ENCODE assay signal across 34 mouse cellular contexts in genomic region chr13:117619544-117619943, GRCm38 (mm10). TPM values are rescaled to one million over a fixed set of nuclear protein-coding genes. Genes with fewer than 3 reads are reported as not detected.
"Had no signal": no experiment of that assay in that cellular context is flagged by ENCODE, and none has a peak within 500 bp of the region (broad histone marks: within the 10 kb centered on the region; RNA-seq: fewer than 3 reads in every experiment).

No protein-coding gene starts in this region.

- H3K27ac ChIP-seq: heart, adult 2 months; heart, embryonic 10.5 days; heart, embryonic 13.5 days; heart, embryonic 15.5 days; hindbrain, embryonic 10.5 days; hindbrain, embryonic 12.5 days; hindbrain, embryonic 13.5 days; hindbrain, embryonic 14.5 days; hindbrain, embryonic 15.5 days; hindbrain, postnatal 0 days; kidney, embryonic 15.5 days; kidney, postnatal 0 days; layer of hippocampus, adult 2 months; left cerebral cortex, adult 2 months had no signal

- H3K9me3 ChIP-seq: heart, embryonic 10.5 days; heart, embryonic 12.5 days; heart, embryonic 13.5 days; heart, embryonic 15.5 days; hindbrain, embryonic 10.5 days; hindbrain, embryonic 12.5 days; hindbrain, embryonic 13.5 days; kidney, embryonic 15.5 days had no signal

- H3K4me2 ChIP-seq: heart, embryonic 11.5 days; heart, embryonic 12.5 days; heart, embryonic 13.5 days; heart, embryonic 15.5 days; hindbrain, embryonic 12.5 days; hindbrain, embryonic 13.5 days; hindbrain, embryonic 14.5 days; hindbrain, embryonic 15.5 days; kidney, embryonic 15.5 days had no signal

- H3K9ac ChIP-seq: heart, embryonic 12.5 days; heart, embryonic 13.5 days; heart, embryonic 15.5 days; hindbrain, embryonic 12.5 days; hindbrain, embryonic 13.5 days; hindbrain, embryonic 14.5 days; hindbrain, embryonic 15.5 days; kidney, embryonic 15.5 days had no signal

- H3K4me1 ChIP-seq: heart, embryonic 10.5 days; heart, embryonic 12.5 days; heart, embryonic 13.5 days; heart, embryonic 15.5 days; hindbrain, embryonic 10.5 days; hindbrain, embryonic 12.5 days; hindbrain, embryonic 13.5 days; hindbrain, embryonic 15.5 days; kidney, embryonic 15.5 days had no signal

- H3K36me3 ChIP-seq: heart, embryonic 10.5 days; heart, embryonic 12.5 days; heart, embryonic 13.5 days; heart, embryonic 15.5 days; hindbrain, embryonic 10.5 days; hindbrain, embryonic 12.5 days; hindbrain, embryonic 13.5 days; hindbrain, embryonic 15.5 days; kidney, embryonic 15.5 days had no signal

- H3K27me3 ChIP-seq: heart, embryonic 12.5 days; heart, embryonic 13.5 days; heart, embryonic 15.5 days; hindbrain, embryonic 12.5 days; hindbrain, embryonic 13.5 days; hindbrain, embryonic 15.5 days; kidney, embryonic 15.5 days had no signal

- H3K4me3 ChIP-seq: heart, adult 2 months; heart, embryonic 10.5 days; heart, embryonic 12.5 days; heart, embryonic 13.5 days; heart, embryonic 15.5 days; hindbrain, embryonic 10.5 days; hindbrain, embryonic 12.5 days; hindbrain, embryonic 13.5 days; hindbrain, embryonic 15.5 days; kidney, embryonic 15.5 days; layer of hippocampus, adult 2 months; left cerebral cortex, adult 2 months had no signal

- ATAC-seq: hindbrain, embryonic 16.5 days; hindbrain, postnatal 0 days; inflammation-experienced regulatory T-cells, adult 6 months had no signal

- DNase-seq: heart, adult 2 months; heart, postnatal 10 days; heart, postnatal 14 days; heart, postnatal 36 days; heart, postnatal 4 days; kidney, adult 11 months; kidney, adult 18-20 months; kidney, adult 2 months; kidney, adult 9 months; kidney, postnatal 10 days; kidney, postnatal 14 days; kidney, postnatal 25 days; kidney, postnatal 36 days; kidney, postnatal 4 days; layer of hippocampus, adult 9-11 months; layer of hippocampus, postnatal 36 days had no signal

RNA-seq across cellular contexts. Expression of gene Hcn1, which starts 17.4 kb away (rescaled TPM):
- polyA plus RNA-seq: kidney, embryonic 14.5 days; kidney, postnatal 0 days had no signal
